Mouse (Mus musculus) A20 (cell line): ENCODE results near the gene Naga.

Experiments
- DNase-seq: peaks from one replicate; pipeline ENCODE4 v3.0.0-alpha.2; 2011; ENCODE audit warnings: low read depth, low spot score

Gene Naga

GRCm38 (mm10) chr15:82354126-82354945 lies 15.6 kb upstream of the Naga start, which contains the start of gene Ndufa6:
Gene Ndufa6, minus strand, starts transcription at chr15:82354322.
- DNase-seq, result peak; percentile 98

GRCm38 (mm10) chr15:82353745-82354113 lies 15.0 kb upstream of the Naga start:
- DNase-seq, result no peak

GRCm38 (mm10) chr15:82353078-82353744 lies 14.5 kb upstream of the Naga start:
- DNase-seq, result peak; percentile 53

- DNase-seq, result no peak
Measured at GRCm38 (mm10) chr15:82351480-82351879, 12.8 kb upstream of the Naga start.

GRCm38 (mm10) chr15:82350349-82350748 lies 11.6 kb upstream of the Naga start:
- no peak for DNase-seq

- no peak for DNase-seq
Measured at GRCm38 (mm10) chr15:82348999-82349341, 10.2 kb upstream of the Naga start.

GRCm38 (mm10) chr15:82348258-82348998 lies 9.7 kb upstream of the Naga start:
- peak; percentile 42 for DNase-seq

- no peak for DNase-seq
Measured at GRCm38 (mm10) chr15:82347852-82348251, 9.1 kb upstream of the Naga start.

GRCm38 (mm10) chr15:82347303-82347676 lies 8.6 kb upstream of the Naga start:
- DNase-seq, result no peak

- DNase-seq, result peak; percentile 47
Measured at GRCm38 (mm10) chr15:82346580-82347302, 8.0 kb upstream of the Naga start.

GRCm38 (mm10) chr15:82345820-82346470 lies 7.2 kb upstream of the Naga start:
- peak; percentile 99 for DNase-seq

- no peak for DNase-seq
Measured at GRCm38 (mm10) chr15:82344971-82345370, 6.2 kb upstream of the Naga start.

GRCm38 (mm10) chr15:82343368-82344287 lies 4.9 kb upstream of the Naga start:
- DNase-seq, result no peak

- no peak for DNase-seq
Measured at GRCm38 (mm10) chr15:82342543-82342935, 3.8 kb upstream of the Naga start.

- no peak for DNase-seq
Measured at GRCm38 (mm10) chr15:82341675-82342542, 3.2 kb upstream of the Naga start.

- no peak for DNase-seq
Measured at GRCm38 (mm10) chr15:82341036-82341501, 2.3 kb upstream of the Naga start.

GRCm38 (mm10) chr15:82340414-82341035 lies 1.8 kb upstream of the Naga start:
- DNase-seq, result no peak

GRCm38 (mm10) chr15:82339634-82340254 lies 1.0 kb upstream of the Naga start:
- DNase-seq, result no peak
